Mouse (Mus musculus): ENCODE data around the gene Inip.

The Inip gene

DNA sequence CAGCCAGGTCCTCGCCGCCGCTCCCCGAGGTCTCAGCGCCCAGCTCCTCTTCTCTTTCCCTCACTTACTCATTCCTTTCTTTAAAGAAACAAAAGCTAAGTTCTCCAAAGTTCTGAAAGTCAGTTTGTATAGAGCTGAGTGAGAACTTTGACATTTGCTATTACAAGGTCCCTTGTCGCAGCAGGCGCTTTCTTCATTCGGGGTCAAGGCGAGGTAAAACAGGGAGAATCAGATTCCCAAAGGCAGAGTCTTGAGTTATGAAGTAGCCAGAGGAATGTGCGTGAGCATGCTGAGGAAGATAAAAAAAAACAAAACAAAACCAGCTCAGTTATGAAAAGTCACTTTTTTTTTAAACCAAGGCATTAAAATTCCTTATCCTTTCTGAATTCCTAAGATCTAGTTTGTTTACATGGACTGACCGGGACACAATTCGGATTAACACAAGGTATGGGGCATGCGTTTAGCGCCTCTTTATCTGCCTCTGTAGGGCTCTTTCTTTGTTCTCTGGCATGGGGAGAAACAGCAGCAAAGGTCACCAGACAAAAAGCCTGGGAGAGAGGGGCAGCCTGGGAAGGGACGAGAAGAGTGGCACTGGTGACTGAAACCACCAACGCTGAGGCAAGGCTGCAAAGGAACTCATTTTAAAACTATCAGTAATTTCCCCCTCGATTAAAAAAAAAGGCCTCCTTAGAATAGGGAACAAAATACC, 29.1 kb downstream of the Inip start:
- peak; percentile 45 for DNase-seq (ENCODE audit: low read depth, low spot score)

DNA sequence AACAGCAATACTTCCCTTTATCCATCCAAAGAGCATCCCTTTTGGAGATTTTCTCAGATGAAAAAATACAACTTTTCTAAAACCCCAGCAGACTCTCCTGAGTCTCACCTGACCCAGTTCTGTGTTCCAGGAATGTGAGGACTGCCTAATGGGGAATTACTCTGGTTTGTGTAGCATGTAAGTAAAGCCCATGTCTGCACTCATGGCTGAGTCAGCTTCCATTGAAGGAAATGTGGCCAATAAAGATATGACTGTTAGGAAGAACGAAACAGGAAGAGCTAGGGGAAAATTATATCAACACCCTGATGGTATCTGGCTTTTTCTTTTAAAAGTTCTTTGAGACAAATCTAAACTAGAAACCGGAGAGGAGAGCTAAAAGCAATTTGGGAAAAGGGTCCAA, 33.7 kb downstream of the Inip start:
- no peak for DNase-seq (ENCODE audit: low read depth, low spot score)

DNA sequence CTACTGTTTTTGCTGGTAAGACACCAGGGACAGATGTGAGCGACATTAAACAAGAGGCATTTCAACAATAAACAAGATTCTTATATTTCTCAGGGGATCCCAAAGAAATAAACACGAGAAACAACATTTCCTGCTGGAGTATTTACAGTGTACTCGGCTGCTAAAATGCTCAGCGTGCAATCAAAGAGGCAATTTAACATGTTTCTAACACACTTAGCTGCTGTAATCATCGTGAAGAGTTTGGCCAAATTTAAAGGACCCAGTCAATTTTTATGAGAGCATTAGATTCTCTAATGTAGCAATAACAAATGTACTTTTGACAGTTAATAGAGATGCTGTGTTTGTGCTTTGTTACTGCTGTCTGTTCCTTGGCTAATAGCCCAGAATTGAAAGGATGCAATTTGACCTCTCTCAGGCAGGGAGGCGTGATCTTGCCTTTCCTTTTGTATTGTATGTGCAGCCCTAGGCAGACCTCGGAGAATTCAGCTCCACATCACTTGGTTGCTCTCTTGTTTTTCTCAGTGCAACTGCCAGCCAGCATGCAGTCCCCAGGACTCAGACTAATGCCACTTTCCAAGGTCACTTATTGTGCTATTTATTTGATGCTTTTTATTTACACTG, 35.9 kb downstream of the Inip start:
- peak; percentile 27 for DNase-seq (ENCODE audit: low read depth, low spot score)

DNA sequence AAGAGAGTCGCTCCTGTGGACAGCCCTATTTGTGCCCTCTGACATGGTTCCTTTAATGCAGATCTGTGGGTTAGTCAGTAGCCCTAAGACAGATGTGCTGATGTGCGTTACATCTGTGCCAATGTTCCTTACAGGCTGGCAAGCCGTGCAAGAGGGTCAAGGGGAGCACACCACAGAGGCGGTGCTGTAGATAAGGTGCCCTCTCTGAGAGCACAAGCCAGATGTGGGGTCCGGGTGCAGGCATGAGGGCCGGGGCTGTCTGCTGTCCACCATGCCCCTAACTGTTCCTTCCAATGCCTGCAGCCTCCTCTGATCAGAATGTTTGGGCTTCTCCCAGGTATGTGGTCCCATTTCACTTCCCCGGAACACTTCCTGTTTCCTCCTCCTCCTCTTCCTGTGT, 36.4 kb downstream of the Inip start:
- DNase-seq (ENCODE audit: low read depth, low spot score), result peak; percentile 29

DNA sequence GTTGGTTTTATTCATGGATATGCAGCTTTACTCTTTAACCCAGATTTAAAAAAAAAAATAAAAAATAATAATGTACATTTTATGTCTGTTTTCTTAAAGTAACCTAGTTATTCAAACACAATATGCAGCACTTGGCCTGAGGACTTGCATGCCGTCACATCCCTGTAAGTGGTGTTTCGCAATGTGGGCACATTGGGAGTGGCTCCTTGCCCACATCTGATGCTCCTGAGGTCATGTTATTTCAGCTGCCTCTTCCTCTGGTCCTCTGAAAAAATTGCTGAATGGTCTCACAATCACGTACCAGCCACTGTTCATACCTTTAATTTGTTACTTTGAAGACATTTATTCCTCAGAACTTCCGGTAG, 40.0 kb downstream of the Inip start:
- DNase-seq (ENCODE audit: low read depth, low spot score), result no peak

DNA sequence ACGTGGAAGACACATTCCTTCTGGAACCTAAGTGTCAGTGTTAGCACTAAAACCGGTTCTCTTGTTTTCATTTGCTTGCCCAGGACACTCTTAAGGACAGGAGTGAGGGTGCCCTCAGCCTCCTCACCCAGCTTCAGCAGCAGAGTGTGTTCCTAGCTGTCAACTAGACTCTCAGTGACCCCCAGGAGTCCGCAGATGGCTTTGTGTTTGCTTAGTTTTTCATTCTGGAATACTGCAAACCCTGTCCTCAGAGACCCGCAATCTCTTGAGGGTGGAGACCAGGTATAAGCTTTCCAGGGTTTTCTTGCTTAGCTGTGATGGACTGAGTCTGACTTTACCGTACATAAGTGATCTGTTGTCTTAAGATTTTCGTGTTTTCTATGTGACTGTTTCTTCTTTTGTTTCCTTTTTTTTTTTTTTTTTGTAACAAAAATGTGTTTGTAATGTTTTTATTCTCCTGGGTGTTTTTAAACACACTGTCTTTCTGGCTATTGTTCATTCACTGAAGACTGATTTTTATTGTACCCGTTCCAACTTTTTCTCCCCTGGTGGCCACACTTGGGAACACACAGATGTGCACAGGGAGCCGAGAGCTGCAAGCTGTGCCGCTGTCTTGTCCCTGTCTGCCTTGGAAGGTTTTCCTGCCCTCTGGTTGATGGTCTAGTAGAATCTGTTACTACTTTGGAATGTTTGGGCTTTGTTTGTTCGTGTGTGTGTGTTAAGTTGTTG, 40.6 kb downstream of the Inip start:
- peak; percentile 62 for DNase-seq (ENCODE audit: low read depth, low spot score)

DNA sequence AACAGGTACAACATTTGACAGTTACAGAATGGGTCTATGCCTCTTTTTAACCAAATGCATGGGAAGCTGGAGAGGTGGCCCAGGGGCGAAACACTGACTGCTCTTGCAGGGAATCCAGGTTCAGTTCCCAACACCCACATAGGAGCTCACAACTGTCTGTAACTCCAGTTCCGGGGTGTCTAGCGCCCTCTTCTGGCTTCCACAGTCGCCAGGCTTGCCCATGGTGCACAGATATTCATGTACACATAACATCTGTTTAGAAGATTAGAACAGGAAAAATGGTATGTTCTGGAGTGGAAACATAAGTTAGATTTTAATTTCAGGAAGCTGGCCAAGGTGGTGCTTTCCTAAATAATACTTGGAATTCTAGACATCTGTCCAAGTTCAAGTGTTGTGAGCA, 41.4 kb downstream of the Inip start:
- peak; percentile 61 for DNase-seq (ENCODE audit: low read depth, low spot score)

DNA sequence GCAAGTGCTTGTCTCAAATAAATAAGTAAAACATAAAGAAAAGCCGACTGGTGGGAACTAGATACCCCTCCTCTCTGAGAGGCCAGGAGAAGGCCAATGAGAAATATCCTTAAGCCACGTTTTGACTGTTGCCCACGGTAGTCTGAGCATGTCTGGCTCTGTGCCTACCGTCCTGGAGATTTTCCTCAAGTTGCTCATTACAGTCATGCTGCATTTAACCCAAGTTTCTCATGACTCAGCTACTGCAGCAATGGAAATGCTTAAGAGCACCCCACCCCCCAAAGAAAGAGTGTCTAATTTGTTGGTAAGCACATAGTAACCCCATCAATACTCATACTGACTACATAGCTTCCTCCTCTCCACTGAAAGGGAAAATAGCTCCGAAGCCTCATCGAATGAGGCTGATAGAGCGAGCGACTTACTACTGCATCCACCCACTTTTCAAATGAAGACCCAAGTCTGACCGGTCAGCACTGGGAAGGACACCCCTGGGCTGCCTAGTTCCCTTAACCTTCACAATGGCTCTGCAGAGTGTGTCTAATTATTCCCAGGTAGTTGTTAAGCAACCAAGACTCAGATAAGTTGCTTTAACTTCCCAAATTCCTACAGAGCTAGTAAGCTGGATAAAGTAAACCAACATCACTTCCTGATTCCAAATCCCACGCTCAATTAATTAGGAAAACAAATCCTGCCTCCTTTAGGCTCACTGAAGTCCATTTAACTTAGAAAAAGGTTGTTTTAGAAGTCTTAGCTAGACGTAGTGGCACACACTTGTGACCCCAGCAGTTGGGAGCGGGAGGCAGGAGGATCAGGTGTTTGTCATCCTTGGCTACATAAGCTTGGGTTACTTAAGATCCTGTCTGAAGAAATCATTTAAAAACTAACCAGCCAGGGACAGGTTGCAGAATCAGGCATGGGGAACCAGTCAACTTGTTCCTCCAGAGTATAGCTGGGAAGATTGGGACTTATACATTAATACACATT, 43.6 kb downstream of the Inip start:
- DNase-seq (ENCODE audit: low read depth, low spot score), result no peak

DNA sequence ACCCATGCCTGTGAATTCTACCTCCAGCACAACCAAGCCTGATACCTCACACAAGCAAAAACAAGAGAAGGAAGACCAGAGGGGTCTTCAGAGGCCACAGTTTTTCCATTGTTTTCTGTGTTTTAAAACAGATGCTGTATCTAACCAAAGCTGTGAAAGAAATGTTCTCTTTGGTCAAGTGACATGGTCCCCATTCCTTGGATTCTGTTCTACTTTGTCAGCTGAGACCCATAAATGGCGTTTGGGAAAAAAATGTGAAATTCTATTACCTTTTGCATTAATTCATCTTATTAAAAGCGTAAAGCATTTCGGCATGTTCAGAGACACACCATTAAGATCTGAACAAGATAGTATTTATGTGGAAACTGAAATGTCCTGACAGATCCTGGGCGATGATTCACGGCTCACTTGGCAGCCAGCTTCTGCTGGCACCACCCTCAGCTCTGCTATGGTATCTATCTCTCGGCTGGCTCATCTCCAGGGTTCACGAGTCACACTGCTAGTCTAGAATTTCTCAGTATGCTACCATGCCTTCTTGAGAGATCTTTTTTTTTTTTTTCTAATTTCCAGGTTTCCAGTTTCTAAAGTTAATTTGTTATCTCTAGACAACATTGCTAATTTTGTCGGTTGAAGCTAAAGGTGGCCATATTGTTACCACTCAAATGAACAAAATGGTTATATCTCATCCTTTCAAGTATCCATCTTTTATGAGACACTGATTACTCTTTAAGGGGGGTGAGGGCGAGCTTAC, 44.9 kb downstream of the Inip start:
- DNase-seq (ENCODE audit: low read depth, low spot score), result no peak

DNA sequence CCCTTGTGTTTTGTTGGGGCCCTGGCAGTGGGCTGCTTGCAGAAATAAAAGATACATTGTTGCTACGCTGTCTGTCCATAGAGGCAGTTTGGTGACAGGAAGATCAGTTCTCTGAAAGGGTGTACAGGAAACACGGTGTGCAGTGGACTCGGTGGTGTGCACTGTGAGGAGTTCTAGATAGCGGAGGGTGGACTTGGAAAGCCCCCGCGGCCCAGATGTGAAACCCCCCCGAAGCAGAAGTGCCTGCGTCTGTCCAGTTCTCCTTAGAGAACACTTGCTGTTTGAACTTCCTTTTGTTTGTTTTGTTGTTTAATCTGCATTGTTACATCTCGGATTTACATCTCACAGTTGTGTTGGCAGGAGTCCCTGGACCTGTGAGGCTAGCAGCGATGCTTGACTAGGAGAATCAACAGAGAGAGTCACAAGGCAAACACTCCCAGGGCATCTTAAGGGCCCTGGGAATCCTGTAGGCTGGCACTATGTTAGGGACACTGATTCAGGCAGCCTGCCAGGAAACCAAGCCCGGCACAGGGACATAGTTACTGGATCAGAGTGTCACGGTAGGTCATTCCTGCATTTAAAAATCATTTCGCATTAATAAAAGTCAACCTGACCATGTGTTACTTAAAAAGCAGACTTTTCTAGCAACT, 47.8 kb downstream of the Inip start:
- no peak for DNase-seq (ENCODE audit: low read depth, low spot score)

DNA sequence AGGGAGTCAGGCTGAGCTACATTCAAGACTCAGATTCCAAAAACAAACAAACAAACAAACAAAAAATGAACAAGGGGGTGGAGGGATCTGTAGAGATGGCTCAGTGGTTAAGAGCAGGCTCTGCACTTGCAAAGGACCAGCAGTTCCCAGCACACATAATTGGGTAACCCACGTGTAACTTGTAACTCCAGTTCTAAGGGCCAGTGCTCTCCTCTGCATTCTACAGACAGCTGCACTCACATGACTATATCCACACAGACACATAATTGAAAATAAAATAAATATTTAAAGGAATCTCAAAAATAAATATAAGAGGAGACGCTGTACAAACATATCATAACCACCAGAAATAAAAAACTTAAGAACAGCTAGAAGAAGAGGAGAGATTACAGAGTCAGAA, 61.5 kb downstream of the Inip start:
- no peak for DNase-seq (ENCODE audit: low read depth, low spot score)

DNA sequence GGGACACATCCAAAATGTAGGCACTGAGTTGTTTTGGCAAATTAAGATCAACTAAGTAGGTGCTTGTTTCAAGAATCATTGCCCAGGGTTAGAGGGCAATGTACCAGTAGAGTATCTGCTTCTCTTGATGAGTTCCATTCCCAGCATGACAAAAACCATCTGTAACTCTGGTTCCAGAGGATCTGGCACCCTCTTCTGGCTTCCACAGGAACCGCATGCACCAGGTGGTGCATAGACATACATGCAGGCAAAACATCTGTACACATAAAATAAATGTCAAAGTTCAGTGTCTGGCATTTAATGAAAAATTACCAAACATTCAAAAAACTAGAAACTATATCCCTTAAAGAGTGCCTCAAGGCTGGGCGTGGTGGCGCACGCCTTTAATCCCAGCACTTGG, 62.1 kb downstream of the Inip start:
- DNase-seq (ENCODE audit: low read depth, low spot score), result peak; percentile 62

DNA sequence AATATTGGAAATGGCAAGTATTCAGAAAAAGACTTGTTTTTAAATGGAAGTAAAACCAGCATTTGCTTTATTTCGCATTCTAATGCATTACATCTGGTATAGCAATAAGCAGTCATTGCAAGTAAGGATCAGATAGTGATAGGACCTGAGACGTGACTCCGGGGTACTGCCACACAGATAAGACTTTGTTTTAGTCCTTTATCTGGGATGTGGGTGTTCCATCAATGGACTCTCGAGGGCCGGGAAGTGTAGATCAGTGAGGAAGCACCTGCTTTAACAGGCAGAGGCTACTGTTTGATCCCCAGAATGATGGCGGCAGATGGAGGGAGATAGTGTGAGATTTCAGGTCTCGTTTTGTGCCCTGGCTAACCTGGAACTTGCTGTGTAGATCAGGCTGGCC, 69.8 kb downstream of the Inip start:
- DNase-seq (ENCODE audit: low read depth, low spot score), result no peak

DNA sequence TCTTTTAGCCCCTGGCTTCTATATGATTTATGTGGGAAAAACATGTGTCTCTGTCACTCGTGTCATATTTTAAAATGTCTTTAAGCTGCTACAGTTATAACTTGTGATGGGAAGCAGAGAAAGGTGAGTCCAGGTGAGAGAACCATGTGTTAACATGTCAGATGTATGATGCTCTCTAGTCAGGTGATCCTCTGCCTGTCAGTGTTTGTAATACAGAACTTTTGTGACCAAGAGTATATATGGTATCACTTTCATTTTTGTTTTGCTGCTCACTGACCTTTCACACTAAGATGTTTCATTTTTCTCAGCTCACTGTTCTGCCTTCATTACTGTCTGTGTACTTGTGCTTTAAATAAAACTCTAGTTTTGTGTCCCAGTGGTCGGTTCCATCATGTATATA, 72.5 kb downstream of the Inip start:
- no peak for DNase-seq (ENCODE audit: low read depth, low spot score)

DNA sequence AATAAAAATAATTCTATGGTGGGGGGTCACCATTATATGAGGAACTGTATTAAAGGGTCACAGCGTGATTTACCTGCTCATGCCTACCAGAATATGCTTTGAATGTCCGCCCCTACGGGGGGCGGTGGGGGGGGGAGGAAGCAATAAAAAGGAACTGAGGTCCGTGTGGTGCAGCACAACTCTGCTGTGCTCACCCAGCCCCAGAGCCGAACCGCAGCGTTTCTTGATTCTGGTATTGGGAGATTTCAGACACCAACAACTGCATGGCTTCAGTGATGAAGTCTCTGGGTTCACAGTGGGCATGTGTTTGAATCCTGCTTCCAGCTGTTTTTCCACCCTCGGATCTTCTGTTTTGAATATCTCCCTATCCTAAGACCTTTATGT, 73.5 kb downstream of the Inip start:
- DNase-seq (ENCODE audit: low read depth, low spot score), result no peak

DNA sequence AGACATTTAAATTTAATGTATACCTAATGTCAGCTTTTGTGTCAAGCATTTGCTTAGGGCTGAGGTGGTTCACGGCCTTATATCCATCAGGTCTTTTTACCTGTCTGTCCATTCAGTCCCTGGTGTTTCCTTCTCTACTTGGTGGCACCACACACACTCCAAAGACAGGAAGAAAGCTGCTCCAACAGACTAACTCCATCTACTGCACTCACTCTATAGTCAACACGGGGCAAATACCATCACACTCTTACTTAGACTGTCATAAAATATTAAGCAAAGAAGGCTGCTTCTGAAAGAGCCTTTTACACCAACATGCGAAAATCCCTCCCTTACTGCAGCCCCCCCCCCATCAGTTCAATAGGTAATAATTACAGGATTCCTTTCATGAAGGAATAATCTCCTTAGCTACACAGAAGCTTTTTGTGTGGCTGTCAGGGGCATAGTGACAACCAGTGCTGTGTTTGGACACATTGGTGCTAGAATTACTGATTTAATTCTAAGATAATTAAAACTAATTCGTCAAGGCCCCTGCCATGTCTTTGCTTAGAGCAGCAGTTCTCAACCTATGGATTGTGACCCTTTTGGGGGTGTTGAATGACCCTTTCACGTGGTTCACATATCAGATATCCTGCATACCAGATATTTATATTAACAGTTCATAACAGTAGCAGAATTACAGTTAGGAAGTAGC, 74.1 kb downstream of the Inip start:
- DNase-seq (ENCODE audit: low read depth, low spot score), result no peak

DNA sequence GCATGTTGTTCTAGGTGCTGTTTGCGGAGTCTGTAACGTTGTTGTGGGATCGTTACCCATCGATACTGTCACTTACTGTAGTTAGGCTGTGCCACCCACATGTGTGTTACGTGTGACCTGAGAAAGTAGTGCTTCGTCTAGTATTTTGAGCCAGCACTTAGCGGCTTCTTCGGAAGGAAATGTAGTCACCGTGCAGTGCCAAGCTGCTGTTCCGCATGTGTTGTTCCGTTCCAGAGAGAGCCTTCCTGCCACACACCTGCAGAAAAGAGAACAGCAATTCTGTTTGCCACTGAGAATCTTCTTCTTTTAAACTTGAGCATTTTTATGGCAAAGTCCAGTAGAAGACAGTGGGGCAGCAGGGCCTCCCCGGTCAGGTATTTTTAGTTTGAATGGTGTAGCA, 74.9 kb downstream of the Inip start:
- DNase-seq (ENCODE audit: low read depth, low spot score), result no peak

DNA sequence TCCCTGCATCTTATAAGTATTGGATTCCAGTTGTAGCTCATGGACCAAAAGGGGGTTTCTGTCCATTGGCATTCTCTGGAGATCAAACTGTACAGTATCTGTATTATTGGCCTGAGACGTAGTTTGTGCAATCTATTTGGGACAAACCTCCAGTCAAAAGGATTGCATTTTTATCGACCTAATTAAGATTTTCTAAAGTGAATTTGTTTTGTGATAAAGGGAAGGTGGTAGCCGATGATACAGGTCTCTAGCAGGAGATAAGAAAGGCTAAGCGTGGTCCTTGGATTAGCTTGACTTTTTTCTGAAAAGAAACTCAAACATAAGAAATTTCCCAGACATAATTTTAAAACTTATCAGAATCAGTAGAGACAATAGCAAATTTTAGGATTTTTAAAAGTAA, 75.8 kb downstream of the Inip start:
- DNase-seq (ENCODE audit: low read depth, low spot score), result no peak

DNA sequence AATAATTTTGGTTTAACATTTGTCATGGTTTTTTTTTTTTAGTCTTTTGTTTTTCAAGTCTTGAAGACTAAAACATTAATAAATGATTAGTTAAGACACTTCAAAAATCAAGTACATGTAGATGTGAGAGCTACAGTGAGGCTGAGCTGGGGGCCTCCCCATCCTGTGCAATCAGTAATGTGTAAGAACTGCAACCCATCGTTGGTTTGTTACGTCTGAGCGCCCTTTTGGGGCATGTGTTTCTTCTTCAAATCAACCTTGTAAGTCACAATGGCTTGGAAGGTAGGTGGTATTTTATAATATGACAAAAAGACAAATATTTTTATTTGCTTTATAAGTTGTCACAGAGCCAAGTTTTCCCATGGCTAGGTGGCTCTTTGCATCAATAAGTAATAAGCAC, 79.6 kb downstream of the Inip start:
- DNase-seq (ENCODE audit: low read depth, low spot score), result no peak

All from R1 (cell line).